Mouse (Mus musculus): ENCODE results near the gene 4930467E23Rik. TPM values are rescaled to one million over a fixed set of nuclear protein-coding genes. Genes with fewer than 3 reads are reported as not detected.
"Not testable (repeated sequence)": the region's sequence is repeated elsewhere in the genome, so short reads cannot be mapped to it uniquely, and the experiment has no call there.

The 4930467E23Rik gene
- polyA plus RNA-seq, 1 experiment from 2014 or later, result not detected

DNA sequence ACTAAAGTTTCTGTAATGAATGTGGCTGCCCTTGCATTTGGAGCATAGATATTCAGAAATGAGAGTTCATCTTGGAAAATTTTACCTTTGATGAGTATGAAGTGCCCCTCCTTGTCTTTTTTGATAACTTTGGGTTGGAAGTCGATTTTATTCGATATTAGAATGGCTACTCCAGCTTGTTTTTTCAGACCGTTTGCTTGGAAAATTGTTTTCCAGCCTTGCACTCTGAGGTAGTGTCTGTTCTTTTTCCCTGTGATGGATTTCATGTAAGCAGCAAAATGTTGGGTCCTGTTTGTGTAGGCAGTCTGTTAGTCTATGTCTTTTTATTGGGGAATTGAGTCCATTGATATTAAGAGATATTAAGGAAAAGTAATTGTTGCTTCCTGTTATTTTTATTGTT is 14.1 kb upstream of the 4930467E23Rik start:
- not testable (repeated sequence) for H3K4me1 ChIP-seq (ENCODE audit: insufficient read depth); H3K27me3 ChIP-seq (ENCODE audit: insufficient read depth, low read length); H3K4me3 ChIP-seq (ENCODE audit: low read depth, low read length); H3K27ac ChIP-seq (ENCODE audit: low read depth); H3K4me2 ChIP-seq (ENCODE audit: low read depth, low read length); H3K9ac ChIP-seq (replicated peaks); H3K36me3 ChIP-seq (replicated peaks; ENCODE audit: insufficient read depth, low read length); DNase-seq; ATAC-seq; H3K9me3 ChIP-seq (ENCODE audit: low read length)
- WGBS (ENCODE audit: insufficient replicate concordance), result 73% methylated on average over 3 of the region's 3 CpGs

DNA sequence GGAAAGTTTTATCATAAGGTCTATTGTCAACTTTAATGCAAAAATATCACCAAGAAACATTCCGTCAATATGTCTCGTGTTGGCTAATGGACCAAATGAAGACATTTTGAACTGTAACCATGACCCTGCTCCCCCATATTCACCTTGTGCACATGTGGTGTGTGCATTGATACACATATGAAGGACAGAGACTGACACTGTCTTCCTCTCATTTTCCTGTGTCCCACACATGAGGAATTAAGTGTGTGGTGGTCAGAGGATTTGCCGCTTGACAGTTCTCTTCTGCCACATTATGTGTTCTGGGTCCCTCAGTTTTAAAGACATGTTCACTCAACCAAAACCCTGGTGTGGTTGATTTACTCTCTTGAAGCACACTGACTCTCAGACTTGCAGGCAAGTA is 11.5 kb upstream of the 4930467E23Rik start:
- H3K27me3 ChIP-seq (ENCODE audit: insufficient read depth, low read length); H3K4me1 ChIP-seq (ENCODE audit: insufficient read depth); H3K36me3 ChIP-seq (replicated peaks; ENCODE audit: insufficient read depth, low read length); H3K4me2 ChIP-seq (ENCODE audit: low read depth, low read length); H3K4me3 ChIP-seq (ENCODE audit: low read depth, low read length); H3K9me3 ChIP-seq (ENCODE audit: low read length); H3K27ac ChIP-seq (ENCODE audit: low read depth); DNase-seq; ATAC-seq; H3K9ac ChIP-seq (replicated peaks): not testable (repeated sequence)
- 87% methylated on average over 3 of the region's 3 CpGs for WGBS (ENCODE audit: insufficient replicate concordance)

DNA sequence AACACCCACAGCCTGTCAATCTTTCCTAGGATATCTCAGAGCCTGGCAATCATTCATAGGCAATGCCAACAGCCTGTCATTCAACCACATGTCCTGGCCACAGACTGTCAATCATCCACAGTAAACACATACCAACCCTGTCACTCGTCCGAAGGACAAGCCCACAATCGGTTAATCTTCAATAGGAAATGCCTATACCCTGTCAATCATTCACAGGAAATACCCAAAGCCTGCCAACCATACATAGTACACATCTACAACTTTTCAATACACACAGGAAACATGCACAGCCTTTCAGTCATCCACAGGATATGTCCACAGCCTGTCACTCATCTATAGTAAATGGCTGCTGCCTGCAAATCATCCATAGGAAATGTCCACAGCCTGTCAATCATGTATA is 9.9 kb upstream of the 4930467E23Rik start:
- not testable (repeated sequence) for H3K36me3 ChIP-seq (replicated peaks; ENCODE audit: insufficient read depth, low read length); H3K9me3 ChIP-seq (ENCODE audit: low read length); DNase-seq; H3K4me1 ChIP-seq (ENCODE audit: insufficient read depth); H3K27me3 ChIP-seq (ENCODE audit: insufficient read depth, low read length); H3K9ac ChIP-seq (replicated peaks); ATAC-seq; H3K4me3 ChIP-seq (ENCODE audit: low read depth, low read length); H3K4me2 ChIP-seq (ENCODE audit: low read depth, low read length); H3K27ac ChIP-seq (ENCODE audit: low read depth)
- WGBS (ENCODE audit: insufficient replicate concordance), result 43% methylated on average over 3 of the region's 3 CpGs

DNA sequence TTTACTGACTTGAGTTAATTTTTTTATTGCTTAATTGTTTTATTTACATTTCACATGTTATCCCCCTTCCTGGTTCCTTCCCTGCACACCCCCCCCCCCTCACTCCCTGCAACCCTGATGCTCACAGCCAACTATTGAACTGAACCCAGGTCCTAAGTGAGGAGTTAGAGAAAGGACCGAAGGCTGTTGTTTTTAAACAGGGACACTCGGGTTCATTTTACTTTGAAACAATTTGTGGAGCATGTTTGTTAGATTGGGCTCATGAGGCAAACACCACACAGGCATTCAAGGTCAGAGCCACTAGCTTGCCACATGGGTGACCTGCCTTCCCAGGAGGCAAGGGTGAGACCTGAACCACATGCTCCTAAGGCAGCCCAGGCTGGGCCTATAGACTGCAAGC is 4.5 kb upstream of the 4930467E23Rik start:
- H3K4me2 ChIP-seq (ENCODE audit: low read depth, low read length); H3K4me1 ChIP-seq (ENCODE audit: insufficient read depth); H3K27me3 ChIP-seq (ENCODE audit: insufficient read depth, low read length); DNase-seq; H3K4me3 ChIP-seq (ENCODE audit: low read depth, low read length); H3K27ac ChIP-seq (ENCODE audit: low read depth); ATAC-seq; H3K9me3 ChIP-seq (ENCODE audit: low read length); H3K9ac ChIP-seq (replicated peaks); H3K36me3 ChIP-seq (replicated peaks; ENCODE audit: insufficient read depth, low read length): not testable (repeated sequence)
- 44% methylated on average over 2 of the region's 2 CpGs for WGBS (ENCODE audit: insufficient replicate concordance)

DNA sequence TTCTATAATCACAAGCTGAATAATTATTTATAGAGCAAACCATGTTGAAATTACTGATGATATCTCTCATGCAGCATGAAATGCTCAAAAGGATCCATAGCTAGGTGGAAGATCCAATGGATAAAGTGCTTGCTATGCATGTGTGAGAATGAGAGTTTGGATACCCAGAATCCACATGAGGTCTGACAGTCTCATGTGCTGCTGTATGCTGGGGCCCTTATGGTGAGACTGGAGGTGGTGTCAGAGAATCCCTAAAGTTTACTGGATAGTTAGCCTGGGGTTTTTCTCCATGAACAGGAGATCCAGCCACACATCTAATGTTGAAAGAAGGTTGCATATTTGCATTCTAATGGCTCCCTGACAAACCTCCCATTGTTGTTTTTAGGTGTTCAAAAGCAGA is 22.4 kb downstream of the 4930467E23Rik start:
- not testable (repeated sequence) for DNase-seq; H3K4me1 ChIP-seq (ENCODE audit: insufficient read depth); H3K27me3 ChIP-seq (ENCODE audit: insufficient read depth, low read length); H3K4me3 ChIP-seq (ENCODE audit: low read depth, low read length); ATAC-seq; H3K27ac ChIP-seq (ENCODE audit: low read depth); H3K9ac ChIP-seq (replicated peaks); H3K4me2 ChIP-seq (ENCODE audit: low read depth, low read length); H3K9me3 ChIP-seq (ENCODE audit: low read length); H3K36me3 ChIP-seq (replicated peaks; ENCODE audit: insufficient read depth, low read length)

DNA sequence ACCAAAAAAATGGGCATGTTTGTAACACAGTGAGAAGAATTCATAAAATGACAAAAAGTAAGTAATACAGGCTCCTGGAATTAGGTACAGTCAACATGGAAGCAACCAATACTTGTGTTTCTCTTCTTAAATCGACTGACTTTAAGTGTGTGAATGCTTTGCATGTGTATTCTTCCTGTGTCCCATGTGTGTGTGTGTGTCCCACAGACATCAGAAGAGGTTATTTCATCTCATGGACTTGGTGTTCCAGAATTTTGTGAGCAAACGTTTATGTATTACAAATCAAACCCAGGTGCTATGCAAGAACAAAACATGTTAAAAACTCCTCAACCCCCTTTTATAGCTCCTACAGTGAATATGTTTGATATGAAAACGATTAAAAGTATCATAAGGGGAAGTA is 24.8 kb downstream of the 4930467E23Rik start:
- ATAC-seq; H3K36me3 ChIP-seq (replicated peaks; ENCODE audit: insufficient read depth, low read length); DNase-seq; H3K9me3 ChIP-seq (ENCODE audit: low read length); H3K4me2 ChIP-seq (ENCODE audit: low read depth, low read length); H3K27ac ChIP-seq (ENCODE audit: low read depth); H3K27me3 ChIP-seq (ENCODE audit: insufficient read depth, low read length); H3K9ac ChIP-seq (replicated peaks); H3K4me1 ChIP-seq (ENCODE audit: insufficient read depth); H3K4me3 ChIP-seq (ENCODE audit: low read depth, low read length): not testable (repeated sequence)
- 59% methylated on average over 2 of the region's 3 CpGs for WGBS (ENCODE audit: insufficient replicate concordance)

DNA sequence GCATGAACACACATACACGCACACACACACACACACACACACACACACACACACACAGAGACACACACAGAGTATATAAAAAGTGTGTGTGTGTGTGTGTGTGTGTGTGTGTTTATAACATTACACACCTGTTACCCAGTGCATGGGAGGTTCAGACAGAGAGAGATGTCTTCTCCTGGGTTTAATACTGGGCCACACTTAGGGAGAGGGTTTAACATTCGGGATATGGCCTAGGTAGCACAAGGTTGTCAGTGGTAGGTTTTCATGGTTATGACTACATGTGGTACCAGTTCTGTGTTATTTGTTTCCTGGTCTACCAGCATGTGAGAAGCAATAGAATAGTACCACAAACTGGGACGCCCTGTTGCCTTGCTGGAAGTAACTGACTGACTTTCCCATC is 25.6 kb downstream of the 4930467E23Rik start:
- not testable (repeated sequence) for H3K27ac ChIP-seq (ENCODE audit: low read depth); H3K9me3 ChIP-seq (ENCODE audit: low read length); H3K36me3 ChIP-seq (replicated peaks; ENCODE audit: insufficient read depth, low read length); DNase-seq; ATAC-seq; H3K9ac ChIP-seq (replicated peaks); H3K4me2 ChIP-seq (ENCODE audit: low read depth, low read length); H3K27me3 ChIP-seq (ENCODE audit: insufficient read depth, low read length); H3K4me1 ChIP-seq (ENCODE audit: insufficient read depth); H3K4me3 ChIP-seq (ENCODE audit: low read depth, low read length)
- 78% methylated on average over 3 of the region's 3 CpGs for WGBS (ENCODE audit: insufficient replicate concordance)

DNA sequence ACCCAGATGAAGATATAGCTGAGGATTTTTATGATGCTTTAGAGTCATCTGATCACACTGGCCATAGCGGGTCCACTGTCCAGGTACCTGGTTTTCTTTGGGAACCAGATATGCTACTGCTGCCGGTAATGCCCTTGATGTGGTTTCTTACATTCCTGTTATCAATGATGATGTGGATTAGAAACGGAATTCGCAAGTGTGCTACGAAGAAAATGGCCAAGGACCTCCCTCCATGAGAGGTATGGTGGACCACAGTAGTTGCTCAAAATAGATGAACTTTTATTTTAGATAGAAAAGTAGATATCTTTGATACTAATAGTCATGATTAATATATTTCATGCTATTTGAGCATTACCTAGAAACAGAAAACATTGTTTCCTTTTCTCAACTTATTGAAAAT is 32.3 kb downstream of the 4930467E23Rik start:
- not testable (repeated sequence) for ATAC-seq; DNase-seq; H3K4me3 ChIP-seq (ENCODE audit: low read depth, low read length); H3K27ac ChIP-seq (ENCODE audit: low read depth); H3K4me1 ChIP-seq (ENCODE audit: insufficient read depth); H3K36me3 ChIP-seq (replicated peaks; ENCODE audit: insufficient read depth, low read length); H3K9me3 ChIP-seq (ENCODE audit: low read length); H3K9ac ChIP-seq (replicated peaks); H3K4me2 ChIP-seq (ENCODE audit: low read depth, low read length); H3K27me3 ChIP-seq (ENCODE audit: insufficient read depth, low read length)
- WGBS (ENCODE audit: insufficient replicate concordance), result 66% methylated on average over 5 of the region's 5 CpGs

DNA sequence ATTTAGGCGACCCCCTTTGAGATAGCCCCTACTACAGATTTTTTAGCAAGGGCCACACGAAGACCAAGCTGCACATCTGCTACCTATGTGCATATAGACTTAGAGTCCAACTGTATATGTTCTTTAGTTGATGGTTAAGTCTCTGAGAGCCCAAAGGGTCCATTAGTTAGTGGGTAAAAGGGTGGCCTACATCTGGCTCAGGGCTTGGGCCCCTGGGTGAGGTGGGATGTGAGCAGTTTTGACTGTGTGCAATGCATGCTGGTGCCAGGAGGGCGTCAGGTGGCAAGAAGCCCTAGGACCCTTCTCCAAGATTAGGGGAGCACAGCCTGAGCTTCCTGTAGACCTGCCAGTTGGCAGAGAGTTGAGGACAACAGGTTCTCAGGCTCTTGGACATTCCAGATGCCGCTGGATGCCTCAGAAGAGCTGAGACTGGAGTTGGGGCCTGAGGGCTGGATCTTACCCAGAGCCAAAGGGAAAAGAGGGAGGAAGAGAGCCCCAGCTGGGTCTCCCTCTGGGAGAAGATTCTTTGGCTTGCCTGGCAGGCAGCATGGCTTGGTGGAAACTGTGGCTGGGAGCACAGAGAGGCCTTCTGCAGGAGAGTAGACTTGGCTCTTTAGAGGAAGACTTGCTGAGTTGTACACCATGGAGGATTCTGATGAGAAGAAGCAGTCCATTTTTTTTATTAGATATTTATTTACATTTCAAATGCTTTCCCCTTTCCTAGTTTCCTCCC is 33.6 kb downstream of the 4930467E23Rik start:
- H3K27me3 ChIP-seq (ENCODE audit: insufficient read depth, low read length); H3K4me1 ChIP-seq (ENCODE audit: insufficient read depth); H3K9me3 ChIP-seq (ENCODE audit: low read length); H3K9ac ChIP-seq (replicated peaks); H3K4me2 ChIP-seq (ENCODE audit: low read depth, low read length); H3K27ac ChIP-seq (ENCODE audit: low read depth); DNase-seq; H3K4me3 ChIP-seq (ENCODE audit: low read depth, low read length); H3K36me3 ChIP-seq (replicated peaks; ENCODE audit: insufficient read depth, low read length); ATAC-seq: not testable (repeated sequence)
- WGBS (ENCODE audit: insufficient replicate concordance), result 55% methylated on average over 4 of the region's 4 CpGs

DNA sequence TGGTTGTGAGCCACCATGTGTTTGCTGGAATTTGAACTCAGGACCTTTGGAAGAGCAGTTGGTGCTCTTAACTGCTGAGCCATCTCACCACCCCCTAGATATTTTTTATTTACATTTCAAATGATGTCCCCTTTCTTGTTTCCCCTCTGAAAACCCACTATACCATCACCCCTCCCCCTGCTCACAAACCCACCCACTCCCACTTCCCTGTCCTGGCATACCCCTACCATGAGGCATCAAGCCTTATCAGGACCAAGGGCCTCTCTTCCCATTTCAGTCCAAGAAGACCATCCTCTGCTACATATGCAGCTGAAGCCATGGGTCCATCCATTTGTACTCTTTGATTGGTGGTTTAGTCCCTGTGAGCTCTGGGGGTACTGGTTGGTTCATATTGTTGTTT is 36.2 kb downstream of the 4930467E23Rik start:
- not testable (repeated sequence) for DNase-seq; H3K9ac ChIP-seq (replicated peaks); ATAC-seq; H3K36me3 ChIP-seq (replicated peaks; ENCODE audit: insufficient read depth, low read length); H3K4me3 ChIP-seq (ENCODE audit: low read depth, low read length); H3K27me3 ChIP-seq (ENCODE audit: insufficient read depth, low read length); H3K27ac ChIP-seq (ENCODE audit: low read depth); H3K4me1 ChIP-seq (ENCODE audit: insufficient read depth); H3K9me3 ChIP-seq (ENCODE audit: low read length); H3K4me2 ChIP-seq (ENCODE audit: low read depth, low read length)
